Mouse (Mus musculus): Measurements from ENCODE around the gene Col7a1.

The Col7a1 gene

GRCm38 (mm10) chr9:108953081-108953636 is at the start of gene Col7a1:
Col7a1 (plus strand) TSS chr9:108953586.
- no peak for DNase-seq (ENCODE audit: low read depth, low spot score)

- no peak for DNase-seq (ENCODE audit: low read depth, low spot score)
Observed at GRCm38 (mm10) chr9:108912308-108912707, 41.1 kb upstream of the Col7a1 start.

GRCm38 (mm10) chr9:108913161-108913560 is 40.2 kb upstream of the Col7a1 start:
- DNase-seq (ENCODE audit: low read depth, low spot score), result no peak

GRCm38 (mm10) chr9:108913621-108914020 is 39.8 kb upstream of the Col7a1 start:
- no peak for DNase-seq (ENCODE audit: low read depth, low spot score)

- DNase-seq (ENCODE audit: low read depth, low spot score), result no peak
Observed at GRCm38 (mm10) chr9:108914491-108914890, 38.9 kb upstream of the Col7a1 start, which contains the start of gene Tmem89. Tmem89 (plus strand) TSS chr9:108914619.

GRCm38 (mm10) chr9:108925897-108926296 is 27.5 kb upstream of the Col7a1 start:
- DNase-seq (ENCODE audit: low read depth, low spot score), result no peak

GRCm38 (mm10) chr9:108928424-108928823 is 25.0 kb upstream of the Col7a1 start:
- DNase-seq (ENCODE audit: low read depth, low spot score), result no peak

GRCm38 (mm10) chr9:108935991-108936390 is 17.4 kb upstream of the Col7a1 start:
- no peak for DNase-seq (ENCODE audit: low read depth, low spot score)

- peak; percentile 100 for DNase-seq (ENCODE audit: low read depth, low spot score)
Observed at GRCm38 (mm10) chr9:108936418-108937364, 16.7 kb upstream of the Col7a1 start, which contains the start of gene Uqcrc1. Uqcrc1 (plus strand) TSS chr9:108936633.

- no peak for DNase-seq (ENCODE audit: low read depth, low spot score)
Observed at GRCm38 (mm10) chr9:108945111-108945510, 8.3 kb upstream of the Col7a1 start.

- DNase-seq (ENCODE audit: low read depth, low spot score), result no peak
Observed at GRCm38 (mm10) chr9:108945608-108946007, 7.8 kb upstream of the Col7a1 start.

GRCm38 (mm10) chr9:108949231-108949966 is 4.0 kb upstream of the Col7a1 start:
- DNase-seq (ENCODE audit: low read depth, low spot score), result peak; percentile 87

GRCm38 (mm10) chr9:108949967-108950728 is 3.2 kb upstream of the Col7a1 start:
- DNase-seq (ENCODE audit: low read depth, low spot score), result no peak

GRCm38 (mm10) chr9:108955241-108955640 is 1.9 kb downstream of the Col7a1 start:
- no peak for DNase-seq (ENCODE audit: low read depth, low spot score)

- no peak for DNase-seq (ENCODE audit: low read depth, low spot score)
Observed at GRCm38 (mm10) chr9:108955846-108956245, 2.5 kb downstream of the Col7a1 start.

GRCm38 (mm10) chr9:108963577-108963976 is 10.2 kb downstream of the Col7a1 start:
- DNase-seq (ENCODE audit: low read depth, low spot score), result no peak

GRCm38 (mm10) chr9:108964338-108964737 is 11.0 kb downstream of the Col7a1 start:
- DNase-seq (ENCODE audit: low read depth, low spot score), result no peak

GRCm38 (mm10) chr9:108970623-108971022 is 17.2 kb downstream of the Col7a1 start:
- DNase-seq (ENCODE audit: low read depth, low spot score), result no peak

GRCm38 (mm10) chr9:108976483-108976882 is 23.1 kb downstream of the Col7a1 start:
- no peak for DNase-seq (ENCODE audit: low read depth, low spot score)

GRCm38 (mm10) chr9:108977966-108978365 is 24.6 kb downstream of the Col7a1 start:
- DNase-seq (ENCODE audit: low read depth, low spot score), result no peak

GRCm38 (mm10) chr9:108982498-108982897 is 29.1 kb downstream of the Col7a1 start:
- no peak for DNase-seq (ENCODE audit: low read depth, low spot score)

All from forelimb bud, embryonic 11.5 days (tissue).